Mouse (Mus musculus) G1E-ER4 (cell line): ENCODE results near the gene Spata13. TPM values are rescaled to one million over a fixed set of nuclear protein-coding genes. Genes with fewer than 3 reads are reported as not detected.

ENCODE experiments used
- GATA1 ChIP-seq: IDR thresholded peaks from one replicate; pipeline ENCODE4 v1.8.0; 2012; ENCODE audit warnings: low read length, inconsistent platforms
- polyA plus RNA-seq: library from polyadenylated mRNA; stranded (reverse); fragments of >175 nt; gene quantifications from 2 replicates; pipeline ENCODE4 v1.2.3, GENCODE M21; 2012

The Spata13 gene
- polyA plus RNA-seq, 1 experiment = 0.02 TPM

DNA sequence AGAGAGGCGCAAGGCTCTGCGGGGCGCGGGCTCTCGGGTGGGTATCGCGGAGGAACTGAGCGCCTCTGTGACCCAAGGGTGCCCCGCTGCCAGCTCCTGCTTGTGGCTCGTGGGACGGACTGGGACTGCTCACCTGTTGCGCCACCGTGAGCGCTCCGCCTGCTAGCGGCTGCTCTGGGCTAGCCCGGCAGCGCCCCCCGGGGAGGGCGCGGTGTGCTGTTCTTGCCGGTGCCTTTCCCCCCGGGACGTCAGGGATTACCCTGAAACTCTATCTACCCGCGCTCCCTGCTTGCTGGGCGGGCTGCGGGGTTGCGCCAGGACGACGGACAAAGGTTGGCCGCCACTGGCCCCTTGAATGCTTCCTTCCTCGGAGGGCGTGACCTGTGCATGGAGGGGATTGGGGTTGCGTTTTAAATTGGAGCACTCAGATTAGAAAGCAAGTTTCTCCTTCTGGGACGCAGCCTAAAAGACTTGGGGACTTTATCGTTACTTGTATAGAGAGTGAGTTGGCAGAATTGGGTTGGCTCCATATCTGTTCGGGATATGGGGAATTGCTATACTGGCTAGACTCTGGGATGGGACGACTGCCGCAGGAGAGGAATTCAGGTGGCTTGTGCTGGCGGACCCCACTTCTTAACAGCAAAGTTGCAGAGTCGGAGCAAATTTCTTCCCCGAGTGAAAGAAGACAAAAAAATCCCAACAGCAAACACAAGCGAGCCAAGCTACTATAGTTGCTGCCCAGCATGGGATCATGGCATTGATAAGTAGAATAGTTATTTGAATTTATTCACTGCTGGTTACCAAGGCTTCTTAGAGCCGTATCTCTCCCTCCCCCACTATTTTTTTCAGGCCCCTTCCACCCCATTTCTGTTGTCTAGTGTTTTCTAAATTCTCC lies 1.3 kb downstream of the Spata13 start:
- no peak for TF ChIP-seq GATA1

DNA sequence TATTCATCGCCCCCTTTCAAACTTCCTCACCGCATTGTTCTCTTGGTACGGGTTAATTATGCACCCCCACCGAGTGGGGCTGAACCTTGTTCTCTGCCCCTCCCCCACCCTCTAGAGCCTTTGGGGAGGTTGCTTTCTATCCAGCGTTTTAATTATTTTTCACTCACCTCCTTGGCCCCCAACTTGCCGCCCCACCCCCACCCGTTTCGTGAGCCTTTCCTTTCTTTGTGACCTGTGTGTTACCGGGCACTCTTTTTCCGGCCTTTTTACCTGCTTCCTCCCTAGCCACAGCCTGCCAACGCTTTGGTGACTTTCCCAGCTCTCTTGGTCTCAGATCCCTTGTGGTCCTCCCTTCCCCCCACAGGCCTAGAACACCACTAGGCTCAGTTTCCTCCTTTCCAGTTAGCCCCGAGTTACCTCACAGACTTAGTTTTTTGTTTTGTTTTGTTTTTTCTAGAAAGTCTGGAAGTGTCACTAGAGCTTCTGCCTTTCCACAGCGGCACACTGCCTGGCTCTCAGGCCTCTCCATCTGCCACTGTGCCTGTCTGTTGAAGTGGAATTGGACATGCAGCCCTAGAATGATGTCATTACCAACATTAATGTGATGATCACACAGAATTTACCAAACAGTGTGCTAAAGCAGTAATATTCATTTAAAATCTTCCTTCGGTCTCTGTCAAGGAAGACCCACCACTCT lies 2.3 kb downstream of the Spata13 start:
- no peak for TF ChIP-seq GATA1

DNA sequence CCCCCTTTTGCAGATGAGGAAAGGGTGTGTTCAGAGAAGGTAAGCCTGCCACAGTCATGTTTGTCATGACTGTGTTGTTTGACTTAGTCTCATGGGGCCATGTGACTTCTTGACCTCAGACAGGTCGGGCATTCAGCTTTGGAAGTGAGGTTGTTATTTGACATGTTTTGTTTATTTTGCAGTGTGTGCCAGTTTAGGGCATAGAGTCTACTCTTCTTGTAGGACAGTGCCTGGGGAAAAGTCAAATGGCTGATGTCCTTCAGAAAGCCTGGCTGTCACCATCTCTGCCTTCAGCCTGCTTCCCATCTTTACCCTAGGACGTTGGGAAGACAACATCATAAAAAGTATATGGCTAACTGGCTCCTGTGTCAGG lies 2.8 kb downstream of the Spata13 start:
- TF ChIP-seq GATA1 = no peak

DNA sequence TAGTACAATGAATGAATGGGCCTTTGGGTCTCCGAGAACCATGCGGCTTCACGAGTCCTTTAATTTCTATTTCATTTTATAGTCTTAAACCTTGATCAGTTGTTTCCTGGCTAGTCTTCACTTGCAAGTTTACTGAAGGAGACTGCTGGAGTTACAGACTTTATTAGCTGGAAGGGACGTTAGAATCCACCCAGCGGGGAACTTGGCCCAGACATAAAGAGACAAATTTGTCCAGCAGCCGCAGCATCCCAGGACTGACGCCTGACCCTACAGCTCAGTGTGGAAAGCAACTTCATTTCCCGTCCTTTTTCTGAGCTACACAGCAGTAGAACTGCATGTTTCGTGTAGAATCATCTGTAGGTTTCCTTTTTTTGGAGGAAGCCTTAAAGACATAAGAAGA lies 3.2 kb downstream of the Spata13 start:
- no peak for TF ChIP-seq GATA1

DNA sequence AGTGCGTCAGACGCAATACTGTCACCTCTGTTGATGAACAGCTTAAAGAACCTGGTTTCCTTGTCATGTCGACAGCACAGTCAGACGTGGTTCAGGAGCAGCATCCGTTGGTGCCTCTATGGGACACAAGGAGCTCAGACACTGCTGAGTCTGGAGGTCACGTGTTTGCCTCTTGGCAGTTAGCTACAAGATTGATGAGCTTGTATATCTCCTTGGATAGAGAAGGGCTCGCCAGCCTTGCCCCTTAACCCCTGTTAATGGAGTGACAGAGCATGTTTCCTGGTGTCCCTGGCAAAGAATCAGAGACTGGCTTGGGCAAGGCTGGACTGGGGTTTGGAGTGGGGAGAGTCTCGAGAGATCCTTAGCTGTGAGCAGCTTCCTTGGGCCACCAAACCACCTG lies 4.4 kb downstream of the Spata13 start:
- no peak for TF ChIP-seq GATA1

DNA sequence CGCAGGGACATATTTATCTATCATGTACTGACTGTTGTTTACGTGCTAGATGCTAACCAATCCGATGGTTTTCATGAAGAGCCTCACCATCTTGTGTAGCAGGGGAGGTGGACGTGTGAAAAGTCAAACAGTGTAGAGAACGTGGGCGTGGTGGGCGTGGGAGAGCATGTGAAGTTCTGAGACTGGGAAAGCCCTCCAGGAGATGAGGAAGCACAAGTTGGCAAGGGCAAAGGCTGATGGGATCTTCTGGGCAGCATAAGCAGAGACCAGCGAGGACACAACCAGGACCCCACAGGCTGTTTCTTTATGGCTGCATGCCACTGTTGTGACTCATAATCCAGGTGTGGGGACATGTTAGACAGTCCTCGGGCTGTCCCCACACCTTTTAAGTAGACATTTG lies 5.4 kb downstream of the Spata13 start:
- no peak for TF ChIP-seq GATA1

DNA sequence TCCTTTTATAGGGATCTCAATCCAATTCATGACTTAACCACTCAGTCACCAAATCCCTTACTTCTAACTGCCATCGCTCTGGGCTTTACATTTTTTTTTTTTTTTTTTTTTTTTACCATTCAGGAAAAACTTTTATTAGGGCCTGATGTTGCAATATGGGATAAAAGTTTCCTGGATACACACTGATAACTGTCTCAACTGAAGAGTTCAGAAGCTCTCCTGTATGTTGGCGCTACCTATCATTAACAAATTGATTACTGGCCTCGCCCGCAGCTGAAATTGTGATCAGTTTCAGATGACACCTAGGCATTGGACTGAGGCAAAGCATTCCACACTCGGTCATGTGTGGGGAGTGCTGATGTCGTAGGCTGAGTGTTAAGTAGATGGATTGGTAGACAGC lies 7.3 kb downstream of the Spata13 start:
- TF ChIP-seq GATA1 = no peak

DNA sequence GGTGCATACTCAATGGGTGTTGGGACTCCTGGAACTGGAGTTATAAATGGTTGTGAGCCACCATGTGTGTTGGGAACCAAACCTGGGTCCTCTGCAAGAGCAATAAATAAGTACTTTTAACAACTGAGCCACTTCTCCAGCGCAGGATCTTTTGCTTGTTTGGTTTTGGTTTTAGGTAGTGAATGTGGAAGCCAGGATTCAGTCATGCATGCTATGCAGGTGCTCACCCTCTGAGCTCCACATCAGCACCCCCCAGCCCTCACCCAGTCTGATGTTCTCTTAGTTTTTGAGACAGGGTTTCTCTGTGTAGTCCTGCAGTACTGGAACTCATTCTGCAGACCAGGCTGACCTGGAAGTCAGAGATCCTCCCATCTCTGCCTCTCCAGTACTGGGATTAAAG lies 8.3 kb downstream of the Spata13 start:
- no peak for TF ChIP-seq GATA1

DNA sequence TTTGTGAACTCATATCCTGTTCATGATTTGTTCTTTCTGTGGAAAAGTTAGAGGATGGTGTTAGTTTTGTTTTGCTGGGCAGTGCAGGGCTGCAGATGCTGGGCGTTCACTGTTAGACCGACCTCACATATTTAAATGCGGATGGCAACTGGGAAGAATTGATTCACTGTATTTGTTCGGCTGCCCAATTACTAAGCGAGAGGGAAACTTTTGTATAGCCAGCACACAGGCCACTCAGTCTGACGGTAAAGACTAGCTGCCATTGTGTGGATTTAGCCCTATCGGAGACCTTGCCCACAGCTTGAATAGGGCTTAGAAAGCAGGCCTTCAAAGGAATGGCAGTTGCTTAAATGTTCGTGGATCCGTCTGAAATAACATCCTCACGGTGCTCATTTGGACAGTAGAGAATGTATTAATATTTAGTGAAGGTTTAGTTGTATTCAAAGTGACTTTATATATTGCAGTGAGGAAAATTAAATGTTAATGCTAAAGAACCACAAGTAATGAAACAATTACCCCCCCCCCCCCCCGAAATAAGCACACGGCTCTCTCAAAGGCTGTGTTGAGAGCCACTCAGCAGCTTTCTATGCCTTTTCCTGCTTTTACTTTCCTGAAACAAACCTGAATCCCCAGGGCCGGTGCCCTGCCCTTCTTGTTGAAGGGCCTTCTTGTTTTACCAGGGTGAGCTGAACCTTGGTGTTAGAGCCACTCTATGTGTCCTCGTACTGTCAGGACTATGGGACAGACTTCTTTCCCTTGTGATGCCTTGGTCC lies 9.5 kb downstream of the Spata13 start:
- TF ChIP-seq GATA1 = no peak

DNA sequence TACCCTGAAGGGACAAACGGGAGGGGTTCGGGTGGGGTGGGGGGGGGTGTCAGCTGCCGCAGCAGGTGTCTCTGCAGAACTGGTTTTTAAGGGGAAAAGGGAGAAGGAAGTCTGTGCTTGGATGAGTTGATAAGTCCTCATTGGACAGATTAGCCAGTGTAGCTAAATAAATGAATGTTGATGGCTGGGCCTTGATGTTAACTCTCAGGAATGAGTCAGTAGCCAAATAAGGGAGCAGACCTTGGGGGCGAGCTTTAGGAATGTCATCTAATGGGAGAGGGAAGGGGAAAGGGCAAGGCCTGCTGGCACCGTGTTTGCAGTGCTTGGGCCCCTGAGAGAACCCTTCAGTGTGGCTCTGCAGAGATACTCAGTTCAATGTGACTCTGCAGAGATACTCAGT lies 12.6 kb downstream of the Spata13 start:
- no peak for TF ChIP-seq GATA1

DNA sequence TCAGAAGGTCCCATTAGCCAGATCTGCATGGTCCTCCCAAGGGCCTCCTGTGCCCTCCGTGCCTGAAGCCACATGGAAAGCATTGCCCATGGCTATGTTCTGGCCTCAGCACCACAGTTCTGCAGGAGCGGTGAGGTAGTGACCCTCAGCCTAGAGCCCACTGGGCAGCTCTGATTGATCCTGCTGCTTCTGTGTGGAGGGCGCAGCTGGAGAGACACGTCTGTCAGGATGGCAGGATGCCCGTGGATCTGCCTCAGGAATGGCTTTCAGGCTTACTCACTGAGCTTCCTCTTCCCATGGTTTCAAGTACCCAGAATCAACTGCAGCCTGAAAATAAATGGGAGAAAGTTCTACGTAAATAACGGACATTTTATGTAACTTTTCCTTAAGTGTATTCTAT lies 14.1 kb downstream of the Spata13 start:
- TF ChIP-seq GATA1 = no peak

DNA sequence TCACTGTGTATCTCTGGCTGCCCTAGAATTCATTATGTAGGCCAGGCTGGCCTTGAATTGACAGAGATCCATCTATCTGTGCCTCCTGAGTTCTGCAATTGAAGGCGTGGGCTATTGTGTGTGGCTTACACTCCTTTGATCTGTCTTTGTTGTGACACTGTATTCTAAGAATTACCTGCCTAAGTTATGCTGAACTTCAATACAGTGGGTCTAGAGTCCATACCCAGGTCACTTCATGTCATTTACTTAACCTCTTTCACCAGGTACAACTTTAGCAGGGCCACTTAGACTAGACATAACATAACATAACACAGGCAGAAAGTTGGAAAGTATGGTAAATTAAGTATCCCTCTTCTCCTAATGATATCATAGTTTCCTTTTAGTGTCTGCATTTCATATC lies 15.2 kb downstream of the Spata13 start:
- no peak for TF ChIP-seq GATA1

DNA sequence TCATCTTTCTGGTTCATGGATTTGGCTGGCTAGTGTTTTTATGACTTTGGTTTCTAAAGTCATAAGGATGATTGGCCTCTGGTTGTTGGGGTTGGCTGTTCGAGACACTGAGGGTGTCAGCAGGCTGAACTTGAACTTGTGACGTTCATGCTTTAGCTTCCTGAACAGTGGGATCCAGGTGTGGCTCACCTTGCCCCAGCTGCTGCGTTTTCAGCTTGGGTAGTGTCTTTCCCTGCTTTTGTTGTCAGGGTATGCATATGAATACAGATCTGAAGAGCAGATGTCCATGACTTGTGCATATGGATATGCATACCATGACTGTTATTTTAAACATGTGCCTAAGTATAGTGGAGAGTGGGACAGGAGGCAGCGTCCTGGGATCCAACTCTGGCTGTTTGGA lies 19.4 kb downstream of the Spata13 start:
- no peak for TF ChIP-seq GATA1

DNA sequence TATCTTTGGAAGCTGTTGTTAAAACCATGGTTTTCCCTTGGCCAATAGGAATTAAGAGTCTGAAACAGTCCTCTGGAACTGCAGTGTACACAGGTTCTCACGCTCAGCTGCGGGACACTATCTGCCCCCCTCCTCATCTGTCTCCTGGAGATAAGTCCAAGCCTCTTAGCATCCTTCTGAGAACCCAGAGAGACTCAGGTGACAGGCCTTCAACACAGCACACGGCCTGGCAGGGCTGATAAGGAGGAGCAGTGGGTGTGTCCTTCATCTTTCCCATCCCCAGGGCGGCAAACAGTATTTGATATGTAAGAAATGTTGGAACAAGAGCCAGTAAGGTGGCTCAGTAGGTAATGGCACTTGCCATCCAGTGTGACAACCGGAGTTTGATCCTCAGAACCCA lies 20.2 kb downstream of the Spata13 start:
- TF ChIP-seq GATA1 = no peak

DNA sequence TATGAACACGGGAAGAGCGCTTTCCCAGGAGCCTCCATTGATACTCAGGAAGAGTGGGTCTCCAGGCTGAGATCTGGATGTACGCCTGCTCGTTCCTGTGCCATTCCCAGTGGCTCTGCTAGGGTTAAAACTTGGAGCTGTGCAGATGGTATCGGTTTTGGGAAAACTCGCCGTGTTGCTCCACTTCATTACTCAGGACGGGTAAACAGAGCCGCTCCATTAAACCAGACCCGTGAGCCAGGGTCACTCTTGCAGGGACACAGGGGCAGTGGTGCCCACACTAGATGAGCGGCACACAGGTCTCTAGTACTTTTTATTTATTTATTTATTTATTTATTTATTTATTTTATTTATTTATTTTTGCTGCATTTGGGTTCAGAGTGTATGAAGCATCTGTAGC lies 20.9 kb downstream of the Spata13 start:
- no peak for TF ChIP-seq GATA1
